Mouse (Mus musculus) adrenal gland, postnatal 36 days (tissue): ENCODE data around the gene Ercc2. TPM values are rescaled to one million over a fixed set of nuclear protein-coding genes. Genes with fewer than 3 reads are reported as not detected.

Experiments used
- microRNA-seq: library from miRNA; unstranded; fragments of <30 nt; microRNA quantifications from one replicate; pipeline ENCODE4 v1.2.0, GENCODE M21; 2021
- total RNA-seq, 2 experiments: library from RNA; stranded (reverse); gene quantifications; 2 replicates each; pipeline ENCODE4 v1.2.3; 2021

Gene Ercc2
- total RNA-seq, 2 experiments from 2014 or later = 29.7 to 32.8 TPM

Small RNA genes within 50 kb of the gene (microRNA-seq; reads per million reads assigned to microRNA genes)
- not detected for gene Mir343

Other genes with a start within 250 kb of the Ercc2 start
- 10 to 100 TPM; 17.4 to 18.8 TPM for gene Qpctl, start 232.7 kb upstream of the Ercc2 start, total RNA-seq
- gene Snrpd2, start 232.3 kb upstream of the Ercc2 start, total RNA-seq = 100 to 1,000 TPM in 1 of 2 experiments, 10 to 100 TPM in 1; 96.5 to 105 TPM
- gene Gipr, start 215.9 kb upstream of the Ercc2 start, total RNA-seq = under 1 TPM; 0.40 to 0.56 TPM
- 10 to 100 TPM; 45.2 to 65.2 TPM for gene Eml2, start 205.6 kb upstream of the Ercc2 start, total RNA-seq
- gene Gpr4, start 169.5 kb upstream of the Ercc2 start, total RNA-seq = 10 to 100 TPM in 1 of 2 experiments, 1 to 10 TPM in 1; 5.9 to 12.9 TPM
- 10 to 100 TPM; 31.7 to 37.4 TPM for gene Opa3, start 153.7 kb upstream of the Ercc2 start, total RNA-seq
- gene Vasp, start 110.2 kb upstream of the Ercc2 start, total RNA-seq = 10 to 100 TPM; 45.4 to 55.0 TPM
- not detected for gene Ppm1n, start 101.9 kb upstream of the Ercc2 start, total RNA-seq
- gene Rtn2, start 99.4 kb upstream of the Ercc2 start, total RNA-seq = 1 to 10 TPM; 4.6 to 5.1 TPM
- 10 to 100 TPM; 11.2 to 23.6 TPM for gene Fosb, start 72.0 kb upstream of the Ercc2 start, total RNA-seq
- 10 to 100 TPM; 33.0 to 38.8 TPM for gene Ercc1, start 37.2 kb upstream of the Ercc2 start, total RNA-seq
- 10 to 100 TPM; 11.3 to 12.8 TPM for gene Cd3eap, start 22.5 kb upstream of the Ercc2 start, total RNA-seq
- 1 to 10 TPM; 5.8 to 8.9 TPM for gene Ppp1r13l, start 22.3 kb upstream of the Ercc2 start, total RNA-seq
- gene Klc3, start 22.1 kb downstream of the Ercc2 start, total RNA-seq = 1 to 10 TPM in 1 of 2 experiments, under 1 TPM in 1; 0.89 to 2.2 TPM
- gene Ckm, start 22.8 kb downstream of the Ercc2 start, total RNA-seq = under 1 TPM in 1 of 2 experiments, not detected in 1; 0.66 TPM
- 10 to 100 TPM; 46.5 to 50.3 TPM for gene Mark4, start 76.8 kb downstream of the Ercc2 start, total RNA-seq
- gene Exoc3l2, start 81.3 kb downstream of the Ercc2 start, total RNA-seq = 10 to 100 TPM; 41.1 to 49.6 TPM
- gene Bloc1s3, start 126.4 kb downstream of the Ercc2 start, total RNA-seq = 10 to 100 TPM in 1 of 2 experiments, 1 to 10 TPM in 1; 8.7 to 12.1 TPM
- gene Trappc6a, start 126.4 kb downstream of the Ercc2 start, total RNA-seq = 10 to 100 TPM; 73.1 to 91.1 TPM
- under 1 TPM in 1 of 2 experiments, not detected in 1; 0.17 TPM for gene Nkpd1, start 135.8 kb downstream of the Ercc2 start, total RNA-seq
- gene Ppp1r37, start 181.1 kb downstream of the Ercc2 start, total RNA-seq = 10 to 100 TPM; 65.5 to 70.2 TPM
- gene Zfp296, start 195.3 kb downstream of the Ercc2 start, total RNA-seq = under 1 TPM; 0.33 to 0.36 TPM
- 10 to 100 TPM; 71.8 to 90.6 TPM for gene Gemin7, start 195.6 kb downstream of the Ercc2 start, total RNA-seq
- 10 to 100 TPM; 28.1 to 39.7 TPM for gene Clasrp, start 222.5 kb downstream of the Ercc2 start, total RNA-seq
- gene Relb, start 247.4 kb downstream of the Ercc2 start, total RNA-seq = 10 to 100 TPM; 33.6 to 34.7 TPM